Mouse (Mus musculus) splenic B cell, adult 2 months (primary cell): Measurements from ENCODE around the gene Rbks.

ENCODE experiments used
- DNase-seq: peaks from one replicate; pipeline ENCODE4 v3.0.0-alpha.2; 2011; ENCODE audit warnings: low read depth, low spot score
- H3K27me3 ChIP-seq: 2 replicates; pipeline ENCODE4 v1.6.1; 2012; ENCODE audit warnings: mild to moderate bottlenecking, low read length, moderate library complexity, mixed read lengths; ENCODE audit not compliant: control insufficient read depth, poor library complexity, insufficient read depth, severe bottlenecking
- H3K36me3 ChIP-seq: 2 replicates; pipeline ENCODE4 v1.6.1; 2012; ENCODE audit warnings: mild to moderate bottlenecking, low read length, moderate library complexity, mixed read lengths; ENCODE audit not compliant: control insufficient read depth, poor library complexity, insufficient read depth, severe bottlenecking

The Rbks gene

GRCm38 (mm10) chr5:31627562-31628526 is 69.6 kb downstream of the Rbks start:
- DNase-seq: no peak
- H3K36me3 ChIP-seq: no peaks in the 10 kb centered on the region; the same call in 1 of the 2 replicates
- no peaks in the 10 kb centered on the region for H3K27me3 ChIP-seq

GRCm38 (mm10) chr5:31627117-31627516 is 70.3 kb downstream of the Rbks start:
- DNase-seq: no peak
- Histone ChIP-seq H3K27me3 (no peaks in the 10 kb centered on the region), H3K36me3 (peaks cover 1% of the 10 kb centered on the region)

GRCm38 (mm10) chr5:31620326-31620725 is 77.1 kb downstream of the Rbks start:
- Histone ChIP-seq H3K27me3 (no peaks in the 10 kb centered on the region), H3K36me3 (peaks cover 10% of the 10 kb centered on the region; the same call in 1 of the 2 replicates)
- DNase-seq: no peak

- DNase-seq: peak; percentile 41
- Histone ChIP-seq H3K36me3 (peaks cover 3% of the 10 kb centered on the region; the same call in 1 of the 2 replicates), H3K27me3 (no peaks in the 10 kb centered on the region)
Observed at GRCm38 (mm10) chr5:31614339-31615025, 82.9 kb downstream of the Rbks start.

- peak; percentile 89 for DNase-seq
- Histone ChIP-seq H3K36me3 (0 out of 2 replicates have a peak, but pooled peaks cover 2% of the 10 kb centered on the region), H3K27me3 (no peaks in the 10 kb centered on the region)
Observed at GRCm38 (mm10) chr5:31613852-31614286, 83.6 kb downstream of the Rbks start.

- Histone ChIP-seq H3K36me3 (no peaks in the 10 kb centered on the region), H3K27me3 (no peaks in the 10 kb centered on the region)
- no peak for DNase-seq
Observed at GRCm38 (mm10) chr5:31611186-31611585, 86.2 kb downstream of the Rbks start.

- H3K36me3 ChIP-seq: no peaks in the 10 kb centered on the region
- no peaks in the 10 kb centered on the region for H3K27me3 ChIP-seq
- DNase-seq: no peak
Observed at GRCm38 (mm10) chr5:31610376-31611086, 86.9 kb downstream of the Rbks start.

- DNase-seq: no peak
- no peaks in the 10 kb centered on the region for H3K27me3 ChIP-seq
- H3K36me3 ChIP-seq: no peaks in the 10 kb centered on the region
Observed at GRCm38 (mm10) chr5:31606151-31606550, 91.3 kb downstream of the Rbks start.

- H3K27me3 ChIP-seq: no peaks in the 10 kb centered on the region
- no peak for DNase-seq
- H3K36me3 ChIP-seq: no peaks in the 10 kb centered on the region
Observed at GRCm38 (mm10) chr5:31603766-31604165, 93.7 kb downstream of the Rbks start.

- no peak for DNase-seq
- Histone ChIP-seq H3K27me3 (no peaks in the 10 kb centered on the region), H3K36me3 (no peaks in the 10 kb centered on the region)
Observed at GRCm38 (mm10) chr5:31602377-31602776, 95.0 kb downstream of the Rbks start.

- no peaks in the 10 kb centered on the region for H3K27me3 ChIP-seq
- no peak for DNase-seq
Observed at GRCm38 (mm10) chr5:31601162-31601722, 96.2 kb downstream of the Rbks start.

GRCm38 (mm10) chr5:31599161-31599560 is 98.3 kb downstream of the Rbks start:
- H3K36me3 ChIP-seq: no peaks in the 10 kb centered on the region
- no peak for DNase-seq
- no peaks in the 10 kb centered on the region for H3K27me3 ChIP-seq

More at GRCm38 (mm10) chr5:31601162-31601722, 96.2 kb downstream of the Rbks start:
- no peaks in the 10 kb centered on the region for H3K36me3 ChIP-seq

GRCm38 (mm10) chr5:31598579-31598978 is 98.8 kb downstream of the Rbks start:
- Histone ChIP-seq H3K36me3 (no peaks in the 10 kb centered on the region), H3K27me3 (no peaks in the 10 kb centered on the region)
- peak; percentile 22 for DNase-seq

GRCm38 (mm10) chr5:31598121-31598520 is 99.3 kb downstream of the Rbks start:
- Histone ChIP-seq H3K36me3 (no peaks in the 10 kb centered on the region), H3K27me3 (no peaks in the 10 kb centered on the region)
- no peak for DNase-seq
